In the genomic region with DNA sequence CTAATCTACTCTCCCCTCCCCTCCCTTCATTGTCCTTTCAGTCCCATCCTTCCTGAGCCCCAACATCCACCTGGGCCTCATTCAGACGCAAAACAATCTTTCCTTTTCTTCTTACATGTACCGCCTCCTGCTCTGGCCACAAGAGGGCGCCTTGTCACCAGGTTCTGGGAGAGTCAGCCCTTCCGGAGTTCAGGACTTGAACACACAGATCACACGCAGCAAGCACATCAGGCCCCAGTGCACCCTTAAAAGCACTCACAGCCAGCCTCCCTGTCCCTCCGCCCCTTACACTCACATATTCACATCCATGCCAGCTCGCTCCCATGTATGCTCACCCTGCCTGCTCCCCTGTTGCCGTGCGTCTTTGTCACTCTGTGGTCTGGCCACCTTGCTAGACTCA, we compare ENCODE assay signal across 8 mouse cellular contexts. TPM values are rescaled to one million over a fixed set of nuclear protein-coding genes. Genes with fewer than 3 reads are reported as not detected.
DNase-seq lines count a peak whose midpoint lies in the region; ATAC-seq lines count a peak whose summit lies in the region.

No protein-coding gene starts in this region.

- DNase-seq in WW6 (ENCODE audit: low read depth, low spot score), result peak; percentile 80
- DNase-seq in cerebellum, postnatal 36 days, result peak; percentile 92 to 94
- peak; percentile 91 for DNase-seq in gastrocnemius, adult 18-20 months (ENCODE audit: low spot score)
- DNase-seq in left cerebral cortex, adult 11 months (ENCODE audit: low spot score), result peak; percentile 77
- peak; percentile 95 for DNase-seq in lung, postnatal 36 days
- DNase-seq in retina, embryonic 14.5 days (ENCODE audit: low spot score), result peak; percentile 92
- DNase-seq in thymus, postnatal 36 days, result peak; percentile 85 to 87

- peak overlapping the region; percentile 53; the same call in 1 of the 2 replicates for H3K27ac ChIP-seq in hindbrain, embryonic 16.5 days (ENCODE audit: low read depth, low read length)

- no peaks in the 10 kb centered on the region for H3K27me3 ChIP-seq in hindbrain, embryonic 16.5 days (replicated peaks; ENCODE audit: control insufficient read depth, insufficient read depth, low read length)

- peak; percentile 74 for ATAC-seq in hindbrain, embryonic 16.5 days

- H3K36me3 ChIP-seq in hindbrain, embryonic 16.5 days (ENCODE audit: control insufficient read depth, insufficient read depth, low read length), result no peaks in the 10 kb centered on the region

- H3K9me3 ChIP-seq in hindbrain, embryonic 16.5 days (ENCODE audit: control insufficient read depth, low read length), result no peaks in the 10 kb centered on the region

- no peak overlapping the region for H3K4me3 ChIP-seq in hindbrain, embryonic 16.5 days (ENCODE audit: low read length)

- H3K4me1 ChIP-seq in hindbrain, embryonic 16.5 days (ENCODE audit: control insufficient read depth, insufficient read depth, low read depth, low read length), result peaks cover 8% of the 10 kb centered on the region

- H3K9ac ChIP-seq in hindbrain, embryonic 16.5 days (ENCODE audit: low read depth, low read length), result no peak overlapping the region

- H3K4me2 ChIP-seq in hindbrain, embryonic 16.5 days (ENCODE audit: low read length), result no peak overlapping the region; the same call in 1 of the 2 replicates

- 13% methylated on average over 9 of the region's 9 CpGs for WGBS in hindbrain, embryonic 16.5 days

RNA-seq across cellular contexts. Expression of gene Lhpp, which starts 45.6 kb away (rescaled TPM):
- total RNA-seq in gastrocnemius, adult 18-20 months (2021), result 10 to 100 TPM; 11.6 to 17.7 TPM
- polyA plus RNA-seq in hindbrain, embryonic 16.5 days (2015; fragmentation: Nextera tagmentation; extraction: Ambion mirVana), result 56.2 and 56.4 TPM in 2 replicates

RNA-seq across cellular contexts. Expression of gene Nkx1-2, which starts 56.6 kb away (rescaled TPM):
- not detected for total RNA-seq in gastrocnemius, adult 18-20 months (2021)
- 0.24 and 0.29 TPM in 2 replicates for polyA plus RNA-seq in hindbrain, embryonic 16.5 days (2015; fragmentation: Nextera tagmentation; extraction: Ambion mirVana)
